Mouse (Mus musculus) bone marrow macrophage, adult 2 months (primary cell): ENCODE results near the gene Kif24. TPM values are rescaled to one million over a fixed set of nuclear protein-coding genes. Genes with fewer than 3 reads are reported as not detected.
A peak's percentile ranks its signal among the peaks of the same experiment; 100 is the strongest.

Experiments used
- H3K27ac ChIP-seq: 2 replicates; pipeline ENCODE4 v1.5.1; 2012; ENCODE audit warnings: low read depth, low read length; ENCODE audit not compliant: insufficient read depth
- H3K4me1 ChIP-seq: 2 replicates; pipeline ENCODE4 v1.6.1; 2012; ENCODE audit warnings: low read length; ENCODE audit not compliant: control insufficient read depth, insufficient read depth
- H3K4me3 ChIP-seq: 2 replicates; pipeline ENCODE4 v1.5.1; 2012; ENCODE audit warnings: mild to moderate bottlenecking, low read length, moderate library complexity; ENCODE audit not compliant: insufficient read depth
- CTCF ChIP-seq: IDR thresholded peaks from 2 replicates; pipeline ENCODE4 v1.5.1; 2012; ENCODE audit warnings: low read depth, mild to moderate bottlenecking, low read length, moderate library complexity
- POLR2A ChIP-seq: IDR thresholded peaks from 2 replicates; pipeline ENCODE4 v1.6.1; 2012; ENCODE audit warnings: mild to moderate bottlenecking, low read depth, low read length, borderline replicate concordance
- polyA plus RNA-seq: library from polyadenylated mRNA; stranded (reverse); fragments of >200 nt; gene quantifications from 2 replicates; pipeline ENCODE4 v1.2.4, GENCODE M21; 2012; ENCODE audit not compliant: missing spikeins, insufficient read depth, insufficient read length

Gene Kif24
- polyA plus RNA-seq, 1 experiment: 4.0 TPM

DNA sequence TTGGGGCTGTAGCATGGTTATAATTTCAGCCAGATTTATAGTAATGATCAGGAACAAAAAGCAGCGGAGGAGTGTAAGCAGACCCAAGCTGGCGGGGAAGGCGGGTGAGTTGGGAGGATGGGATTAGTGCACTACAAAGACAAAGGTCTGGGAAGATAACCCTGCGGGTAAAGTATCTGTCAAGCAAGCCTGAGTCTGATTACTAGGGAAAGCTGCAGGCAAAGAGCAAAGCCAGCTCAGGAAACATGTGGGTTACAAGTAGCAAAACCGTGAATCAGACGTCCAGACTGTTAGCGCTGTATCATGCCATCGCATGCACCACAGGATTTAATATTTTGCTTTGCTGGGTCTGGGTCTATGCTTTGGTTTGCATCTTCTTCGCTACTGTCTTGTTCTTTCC lies 58.1 kb downstream of the Kif24 start:
- no peak for TF ChIP-seq CTCF
- TF ChIP-seq POLR2A: no peak
- Histone ChIP-seq H3K27ac (no peak overlapping the region), H3K4me3 (no peak overlapping the region), H3K4me1 (no peaks in the 10 kb centered on the region)

DNA sequence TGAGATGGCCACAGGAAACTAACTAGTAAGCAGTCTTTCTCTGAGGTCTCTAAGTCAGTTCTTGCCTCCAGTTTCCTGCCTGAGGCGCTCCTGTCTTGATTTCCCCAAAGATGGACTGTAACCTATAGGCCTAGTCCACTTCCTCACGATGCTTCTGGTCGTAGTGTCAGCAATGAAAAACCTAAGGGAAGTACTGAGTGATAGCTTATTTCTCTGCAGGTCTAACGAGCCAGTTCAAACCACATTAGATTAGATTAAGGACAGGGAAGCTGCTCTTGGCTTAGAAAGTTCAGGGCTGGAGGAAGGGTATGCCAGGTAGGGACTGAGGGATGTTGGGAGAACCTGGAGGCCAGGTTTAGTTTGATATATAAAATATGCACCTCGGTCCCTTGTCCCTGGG lies 63.1 kb downstream of the Kif24 start:
- H3K4me3 ChIP-seq: no peak overlapping the region
- no peak overlapping the region for H3K27ac ChIP-seq
- H3K4me1 ChIP-seq: no peaks in the 10 kb centered on the region
- TF ChIP-seq CTCF: no peak
- no peak for TF ChIP-seq POLR2A

DNA sequence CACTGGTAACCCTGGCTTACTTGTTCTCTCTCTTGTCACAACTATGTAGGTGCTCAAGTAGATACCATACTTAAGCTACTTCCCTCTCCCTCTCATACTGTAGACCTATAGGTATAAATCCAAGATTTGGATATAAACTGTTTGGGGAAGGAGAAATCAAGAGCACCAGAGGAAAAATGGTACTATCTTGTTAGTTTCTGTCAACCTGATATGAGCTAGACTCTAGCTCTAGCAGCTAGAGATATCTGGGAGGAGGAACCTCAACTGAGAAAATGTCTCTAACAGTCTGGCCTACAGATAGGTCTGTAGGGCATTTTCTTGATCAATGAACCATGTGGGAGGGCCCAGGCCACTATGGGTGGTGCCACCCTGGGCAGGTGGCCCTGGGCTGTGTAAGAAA lies 63.5 kb downstream of the Kif24 start:
- no peak for TF ChIP-seq POLR2A
- no peak for TF ChIP-seq CTCF
- Histone ChIP-seq H3K4me1 (no peaks in the 10 kb centered on the region), H3K27ac (no peak overlapping the region), H3K4me3 (no peak overlapping the region)

GRCm38 (mm10) chr4:41399904-41400303 lies 64.8 kb downstream of the Kif24 start:
- H3K27ac ChIP-seq: no peak overlapping the region
- H3K4me3 ChIP-seq: no peak overlapping the region
- no peaks in the 10 kb centered on the region for H3K4me1 ChIP-seq
- TF ChIP-seq POLR2A (no peak), CTCF (no peak)

DNA sequence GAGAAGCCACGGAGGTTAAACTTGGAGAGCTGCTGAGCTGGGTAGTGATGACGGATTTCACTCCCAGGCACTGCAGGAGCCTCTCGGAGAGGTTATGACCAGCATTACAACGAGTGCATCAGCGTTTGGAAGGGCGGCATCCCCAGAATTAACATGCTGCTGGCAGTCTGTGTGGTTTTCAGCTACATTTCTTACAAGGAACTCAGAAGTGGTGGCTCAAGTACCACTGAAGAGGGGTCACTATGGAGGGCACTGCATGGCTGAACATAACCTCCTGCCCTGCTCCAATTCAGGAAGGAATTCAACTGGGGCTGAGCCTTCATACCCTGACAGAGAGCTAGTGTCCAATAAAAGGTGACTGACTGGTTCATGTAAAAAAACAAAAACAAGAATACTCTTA lies 66.3 kb downstream of the Kif24 start:
- Histone ChIP-seq H3K4me1 (no peaks in the 10 kb centered on the region), H3K27ac (no peak overlapping the region), H3K4me3 (no peak overlapping the region)
- TF ChIP-seq CTCF (no peak), POLR2A (no peak)

- TF ChIP-seq CTCF (no peak), POLR2A (no peak)
- Histone ChIP-seq H3K27ac (no peak overlapping the region), H3K4me1 (no peaks in the 10 kb centered on the region), H3K4me3 (no peak overlapping the region)
These were observed 70.0 kb downstream of the Kif24 start for GRCm38 (mm10) chr4:41394651-41395050.

DNA sequence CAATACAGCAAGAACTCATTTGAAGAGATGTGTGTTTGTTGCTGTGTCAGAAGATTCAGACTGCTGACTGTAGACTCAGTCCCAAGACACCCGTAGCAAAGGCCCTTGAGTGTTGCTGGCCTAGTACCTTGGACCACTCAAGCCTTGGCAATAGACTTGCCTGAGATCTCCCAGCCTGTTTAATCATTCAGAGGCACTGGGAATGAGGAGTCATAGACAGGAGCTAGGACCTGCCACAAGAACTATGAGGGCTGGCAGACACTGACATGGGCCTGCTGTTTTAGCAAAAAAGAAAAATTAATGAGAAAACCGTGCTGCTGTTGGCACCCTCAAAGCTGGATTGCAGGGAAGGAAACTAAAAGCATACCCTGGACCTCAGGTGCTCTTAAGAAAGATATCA lies 73.7 kb downstream of the Kif24 start:
- H3K4me3 ChIP-seq: no peak overlapping the region

DNA sequence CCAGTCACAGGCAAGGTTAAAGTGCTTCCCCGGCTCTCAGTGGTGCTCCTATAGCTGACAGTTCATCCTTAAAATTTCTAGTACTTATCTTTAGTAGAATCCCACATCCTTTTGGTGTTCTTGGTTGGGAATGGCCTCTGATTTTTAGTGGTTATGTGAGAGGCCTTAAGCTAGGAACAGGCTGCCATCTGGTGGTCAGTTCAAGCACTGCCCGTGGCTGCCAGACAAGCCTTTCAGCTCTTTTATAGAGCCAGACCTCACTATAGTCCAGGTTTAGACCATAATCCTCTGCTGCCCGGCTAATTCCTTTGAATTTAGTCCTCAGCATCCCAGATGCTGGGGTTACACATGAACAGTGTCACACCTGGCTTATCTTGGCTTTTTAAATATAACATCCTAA lies 74.6 kb downstream of the Kif24 start:
- Histone ChIP-seq H3K27ac (no peak overlapping the region), H3K4me1 (peaks cover 27% of the 10 kb centered on the region), H3K4me3 (no peak overlapping the region)
- peak; percentile 75 for TF ChIP-seq CTCF
- TF ChIP-seq POLR2A: no peak

More for the DNA sequence above, 73.7 kb downstream of the Kif24 start:
- Histone ChIP-seq H3K27ac (no peak overlapping the region), H3K4me1 (peaks cover 24% of the 10 kb centered on the region)
- TF ChIP-seq CTCF (no peak), POLR2A (no peak)

- no peak for TF ChIP-seq CTCF
- TF ChIP-seq POLR2A: no peak
- Histone ChIP-seq H3K4me3 (no peak overlapping the region), H3K27ac (no peak overlapping the region), H3K4me1 (peaks cover 27% of the 10 kb centered on the region)
These were observed 75.4 kb downstream of the Kif24 start for GRCm38 (mm10) chr4:41389240-41389639.

DNA sequence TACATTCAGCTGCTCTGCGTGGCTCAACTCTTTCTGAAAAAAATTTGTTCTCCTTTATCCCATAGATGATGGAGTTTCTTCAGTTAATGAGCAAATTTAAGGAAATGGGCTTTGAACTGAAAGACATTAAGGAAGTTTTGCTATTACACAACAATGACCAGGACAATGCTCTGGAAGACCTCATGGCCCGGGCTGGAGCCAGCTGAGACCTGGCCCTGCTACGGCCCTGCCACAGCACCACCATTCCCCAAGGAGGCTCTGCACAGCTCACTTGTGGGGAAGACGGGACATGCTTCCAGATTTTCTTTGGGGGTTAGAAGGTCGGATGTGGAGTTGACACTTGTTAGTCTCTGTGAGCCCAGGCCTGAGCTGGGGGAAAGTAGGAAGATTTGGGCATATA lies 76.1 kb downstream of the Kif24 start:
- Histone ChIP-seq H3K4me3 (no peak overlapping the region), H3K27ac (no peak overlapping the region), H3K4me1 (peaks cover 27% of the 10 kb centered on the region)
- TF ChIP-seq CTCF (no peak), POLR2A (no peak)

DNA sequence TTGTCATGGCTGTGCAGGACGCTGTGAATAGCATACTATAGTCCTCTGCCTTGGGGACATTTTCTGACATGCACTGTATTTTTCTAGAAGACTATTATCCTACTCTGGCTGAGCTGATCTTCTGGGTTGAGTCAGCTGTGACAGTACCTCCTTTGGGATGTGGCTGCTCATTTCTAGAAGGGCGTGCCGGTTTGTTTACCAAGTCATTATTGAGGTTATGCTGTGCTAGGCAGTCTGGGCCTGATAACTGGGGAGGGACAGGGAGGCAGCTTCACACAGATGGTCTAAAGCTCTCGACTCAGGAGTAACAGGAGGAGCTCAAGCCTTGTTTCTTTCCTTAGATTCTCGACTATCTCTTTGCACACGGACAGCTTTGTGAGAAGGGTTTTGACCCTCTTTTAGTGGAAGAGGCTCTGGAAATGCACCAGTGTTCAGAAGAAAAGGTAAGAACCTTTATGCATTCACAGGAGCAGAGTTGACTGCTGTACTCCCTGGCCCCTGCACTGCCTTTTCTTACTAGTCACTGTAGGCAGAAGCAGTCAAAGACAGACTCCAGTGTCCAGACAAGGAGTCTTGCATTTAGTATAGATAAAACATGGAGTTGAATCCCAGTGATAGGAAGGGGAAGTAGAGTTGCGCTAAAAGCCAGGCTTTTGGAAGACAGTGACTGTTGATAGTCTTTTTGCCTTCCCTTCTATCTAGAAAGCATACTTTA lies 76.8 kb downstream of the Kif24 start:
- H3K27ac ChIP-seq: no peak overlapping the region
- TF ChIP-seq POLR2A (no peak), CTCF (no peak)
- H3K4me1 ChIP-seq: peaks cover 27% of the 10 kb centered on the region
- H3K4me3 ChIP-seq: no peak overlapping the region
